Mouse (Mus musculus): Measurements from ENCODE around the gene Clcn2.
A peak's percentile ranks its signal among the peaks of the same experiment; 100 is the strongest.

Clcn2 gene

GRCm38 (mm10) chr16:20717181-20717977 is at the start of gene Clcn2, which contains the start of gene Polr2h:
Gene Clcn2 (minus strand): TSS chr16:20717746.
Gene Polr2h (plus strand): TSS chr16:20717665.
- DNase-seq (ENCODE audit: extremely low spot score, low spot score): peak; percentile 95

GRCm38 (mm10) chr16:20765244-20765643 is 47.7 kb upstream of the Clcn2 start:
- DNase-seq (ENCODE audit: extremely low spot score, low spot score): peak; percentile 54

GRCm38 (mm10) chr16:20761681-20762080 is 44.1 kb upstream of the Clcn2 start:
- DNase-seq (ENCODE audit: extremely low spot score, low spot score): peak; percentile 58

GRCm38 (mm10) chr16:20757385-20757784 is 39.8 kb upstream of the Clcn2 start:
- no peak for DNase-seq (ENCODE audit: extremely low spot score, low spot score)

GRCm38 (mm10) chr16:20756052-20756451 is 38.5 kb upstream of the Clcn2 start:
- DNase-seq (ENCODE audit: extremely low spot score, low spot score): no peak

- no peak for DNase-seq (ENCODE audit: extremely low spot score, low spot score)
These were observed 33.0 kb upstream of the Clcn2 start for GRCm38 (mm10) chr16:20750518-20750917.

- no peak for DNase-seq (ENCODE audit: extremely low spot score, low spot score)
These were observed 29.1 kb upstream of the Clcn2 start for GRCm38 (mm10) chr16:20746641-20747040.

GRCm38 (mm10) chr16:20739845-20740244 is 22.3 kb upstream of the Clcn2 start:
- DNase-seq (ENCODE audit: extremely low spot score, low spot score): no peak

- DNase-seq (ENCODE audit: extremely low spot score, low spot score): no peak
These were observed 19.3 kb upstream of the Clcn2 start for GRCm38 (mm10) chr16:20736823-20737222.

- no peak for DNase-seq (ENCODE audit: extremely low spot score, low spot score)
These were observed 18.6 kb upstream of the Clcn2 start for GRCm38 (mm10) chr16:20736168-20736567.

- no peak for DNase-seq (ENCODE audit: extremely low spot score, low spot score)
These were observed 18.1 kb upstream of the Clcn2 start for GRCm38 (mm10) chr16:20735651-20736050.

GRCm38 (mm10) chr16:20733731-20734730 is 16.5 kb upstream of the Clcn2 start, which contains the start of gene Thpo:
Gene Thpo (minus strand): TSS chr16:20734511.
- DNase-seq (ENCODE audit: extremely low spot score, low spot score): peak; percentile 44

- DNase-seq (ENCODE audit: extremely low spot score, low spot score): no peak
These were observed 15.6 kb upstream of the Clcn2 start, which contains the start of gene Chrd for GRCm38 (mm10) chr16:20732925-20733730. Gene Chrd (plus strand): TSS chr16:20733127.

GRCm38 (mm10) chr16:20732251-20732924 is 14.8 kb upstream of the Clcn2 start:
- peak; percentile 82 for DNase-seq (ENCODE audit: extremely low spot score, low spot score)

GRCm38 (mm10) chr16:20731688-20732087 is 14.1 kb upstream of the Clcn2 start:
- DNase-seq (ENCODE audit: extremely low spot score, low spot score): no peak

GRCm38 (mm10) chr16:20730293-20730711 is 12.8 kb upstream of the Clcn2 start:
- DNase-seq (ENCODE audit: extremely low spot score, low spot score): no peak

GRCm38 (mm10) chr16:20726384-20726783 is 8.8 kb upstream of the Clcn2 start:
- no peak for DNase-seq (ENCODE audit: extremely low spot score, low spot score)

- DNase-seq (ENCODE audit: extremely low spot score, low spot score): no peak
These were observed 8.2 kb upstream of the Clcn2 start for GRCm38 (mm10) chr16:20725750-20726149.

- DNase-seq (ENCODE audit: extremely low spot score, low spot score): no peak
These were observed 7.8 kb upstream of the Clcn2 start for GRCm38 (mm10) chr16:20725321-20725720.

- DNase-seq (ENCODE audit: extremely low spot score, low spot score): peak; percentile 54
These were observed 6.8 kb upstream of the Clcn2 start for GRCm38 (mm10) chr16:20724338-20724748.

Data from neural tube, embryonic 10.5 days (tissue).